Mouse (Mus musculus): ENCODE measurements around the gene Serpini2. TPM values are rescaled to one million over a fixed set of nuclear protein-coding genes. Genes with fewer than 3 reads are reported as not detected.

The Serpini2 gene
- not detected for polyA plus RNA-seq (2014; fragmentation: Illumina TruSeq; extraction: RNeasy Lipid Tissue Mini Kit (QIAGEN cat#74804); ENCODE audit: insufficient read depth, low read depth, low replicate concordance)

GRCm38 (mm10) chr3:75269978-75270377 is at the start of gene Serpini2:
TSS of gene Serpini2 (minus strand) at chr3:75270078.

Other genes with a start within 250 kb of the Serpini2 start
- gene Zbbx, start 105.0 kb downstream of the Serpini2 start, polyA plus RNA-seq (2014; fragmentation: Illumina TruSeq; extraction: RNeasy Lipid Tissue Mini Kit (QIAGEN cat#74804); ENCODE audit: insufficient read depth, low read depth, low replicate concordance): 0.75 TPM
- 0.15 TPM for gene Wdr49, start 212.1 kb upstream of the Serpini2 start, polyA plus RNA-seq (2014; fragmentation: Illumina TruSeq; extraction: RNeasy Lipid Tissue Mini Kit (QIAGEN cat#74804); ENCODE audit: insufficient read depth, low read depth, low replicate concordance)

Measured in lung, adult 10 weeks (tissue).